ENCODE assay signal across 15 mouse cellular contexts in the genomic region with DNA sequence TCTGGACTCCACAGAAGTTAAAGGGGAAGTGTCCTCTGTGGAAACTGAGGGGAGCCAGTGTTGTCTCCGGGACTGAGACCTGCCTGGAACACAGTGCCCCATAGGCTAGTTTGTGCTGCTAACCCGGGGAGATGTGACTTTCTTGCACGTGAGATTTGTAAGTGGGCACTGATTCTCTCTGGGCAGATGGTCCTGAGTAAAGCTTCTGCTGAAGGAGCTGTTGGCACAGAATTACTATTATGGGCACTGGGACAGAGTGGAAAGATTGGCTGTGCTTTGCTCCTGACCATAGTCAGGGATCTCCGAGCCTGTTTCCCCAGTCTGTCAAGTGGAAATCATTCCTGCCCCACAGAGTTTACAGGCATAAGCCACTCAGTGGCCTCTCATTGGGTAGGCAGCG.
A peak's percentile ranks its signal among the peaks of the same experiment; 100 is the strongest.
DNase-seq lines count a peak whose midpoint lies in the region; ATAC-seq and TF ChIP-seq lines count a peak whose summit lies in the region.
"Had no signal": no experiment of that assay in that cellular context is flagged by ENCODE, and none has a peak within 500 bp of the region (broad histone marks: within the 10 kb centered on the region; RNA-seq: fewer than 3 reads in every experiment).

No protein-coding gene starts in this region.

- H3K36me3 ChIP-seq in embryonic facial prominence, embryonic 15.5 days = no peaks in the 10 kb centered on the region
- H3K36me3 ChIP-seq in embryonic facial prominence, embryonic 10.5 days (replicated peaks) = peaks cover 48% of the 10 kb centered on the region

- H3K9me3 ChIP-seq in embryonic facial prominence, embryonic 15.5 days (replicated peaks) = no peaks in the 10 kb centered on the region
- H3K9me3 ChIP-seq in embryonic facial prominence, embryonic 10.5 days = no peaks in the 10 kb centered on the region
- H3K9me3 ChIP-seq: embryonic facial prominence, embryonic 13.5 days had no signal

- DNase-seq in embryonic facial prominence, embryonic 10.5 days (ENCODE audit: low spot score) = no peak
- DNase-seq in left cerebral cortex, postnatal 4 days = peak; percentile 32
- no peak for DNase-seq in left cerebral cortex, postnatal 36 days (ENCODE audit: low spot score in 2 of 2)
- DNase-seq in adipocyte (ENCODE audit: low spot score) = peak; percentile 18
- DNase-seq in cerebellum, postnatal 10 days = peak; percentile 77 to 83
- no peak for DNase-seq in layer of hippocampus, adult 2 months (ENCODE audit: low spot score in 2 of 2)
- DNase-seq in adrenal gland, adult 18-20 months (ENCODE audit: low spot score in 2 of 2) = no peak
- DNase-seq: heart, adult 2 months; heart, postnatal 4 days; kidney, adult 9 months; lung, postnatal 36 days had no signal

- no peak overlapping the region for H3K4me2 ChIP-seq in embryonic facial prominence, embryonic 15.5 days (replicated peaks)
- H3K4me2 ChIP-seq: embryonic facial prominence, embryonic 13.5 days; midbrain, embryonic 11.5 days had no signal

- no peaks in the 10 kb centered on the region for H3K27me3 ChIP-seq in embryonic facial prominence, embryonic 15.5 days
- H3K27me3 ChIP-seq in embryonic facial prominence, embryonic 10.5 days (replicated peaks; ENCODE audit: low read depth, poor library complexity, severe bottlenecking) = no peaks in the 10 kb centered on the region
- H3K27me3 ChIP-seq: embryonic facial prominence, embryonic 13.5 days had no signal

- no peak overlapping the region for H3K4me3 ChIP-seq in embryonic facial prominence, embryonic 15.5 days (replicated peaks)
- no peak overlapping the region for H3K4me3 ChIP-seq in embryonic facial prominence, embryonic 10.5 days
- H3K4me3 ChIP-seq in layer of hippocampus, adult 2 months = no peak overlapping the region
- H3K4me3 ChIP-seq: embryonic facial prominence, embryonic 13.5 days; heart, adult 2 months had no signal

- H3K27ac ChIP-seq in embryonic facial prominence, embryonic 15.5 days (replicated peaks) = peak overlapping the region; percentile 44; the same call in 1 of the 2 replicates
- no peak overlapping the region for H3K27ac ChIP-seq in embryonic facial prominence, embryonic 10.5 days (replicated peaks)
- no peak overlapping the region for H3K27ac ChIP-seq in layer of hippocampus, adult 2 months
- H3K27ac ChIP-seq: embryonic facial prominence, embryonic 13.5 days; heart, adult 2 months; liver, embryonic 14.5 days had no signal

- 66% methylated on average over 5 of the region's 5 CpGs for WGBS in embryonic facial prominence, embryonic 15.5 days
- WGBS in embryonic facial prominence, embryonic 10.5 days = 86% methylated on average over 5 of the region's 5 CpGs

- no peak for TF ChIP-seq CTCF in layer of hippocampus, adult 2 months (conservative IDR thresholded peaks at IDR 0.05)

- H3K9ac ChIP-seq in embryonic facial prominence, embryonic 15.5 days = no peak overlapping the region
- H3K9ac ChIP-seq: embryonic facial prominence, embryonic 13.5 days; liver, embryonic 14.5 days had no signal

- intact Hi-C loops in left cerebral cortex, postnatal 4 days (cut with DNase I) = loop anchor here (10.0 kb wide), 1 partner anchor 149 kb away; no protein-coding TSS in a partner anchor
- intact Hi-C loops in left cerebral cortex, postnatal 36 days (cut with DNase I) = loop anchor here (10.0 kb wide), 1 partner anchor 161 kb away; no protein-coding TSS in a partner anchor

- H3K4me1 ChIP-seq in embryonic facial prominence, embryonic 15.5 days = peaks cover 87% of the 10 kb centered on the region
- H3K4me1 ChIP-seq in embryonic facial prominence, embryonic 10.5 days = peaks cover 88% of the 10 kb centered on the region

- ATAC-seq in embryonic facial prominence, embryonic 15.5 days (ENCODE audit: insufficient number of reproducible peaks, low FRiP score, low TSS enrichment, low read depth) = no peak

Comparison
In these comparisons a context has a peak if more than half of its experiments do, and no peak if none do; other contexts are left out.
1. DNase-seq: peak in left cerebral cortex, postnatal 4 days (single experiment), adipocyte (single experiment) and cerebellum, postnatal 10 days (2 of 2); none in embryonic facial prominence, embryonic 10.5 days (single experiment), left cerebral cortex, postnatal 36 days (0 of 2), layer of hippocampus, adult 2 months (0 of 2) and adrenal gland, adult 18-20 months (0 of 2).